Mouse (Mus musculus) urinary bladder, postnatal 10 days (tissue): ENCODE results near the gene Ankrd49.

ENCODE experiments used
- DNase-seq: peaks from one replicate; pipeline ENCODE4 v3.0.0; 2022; ENCODE audit warnings: low spot score

Ankrd49 gene

DNA sequence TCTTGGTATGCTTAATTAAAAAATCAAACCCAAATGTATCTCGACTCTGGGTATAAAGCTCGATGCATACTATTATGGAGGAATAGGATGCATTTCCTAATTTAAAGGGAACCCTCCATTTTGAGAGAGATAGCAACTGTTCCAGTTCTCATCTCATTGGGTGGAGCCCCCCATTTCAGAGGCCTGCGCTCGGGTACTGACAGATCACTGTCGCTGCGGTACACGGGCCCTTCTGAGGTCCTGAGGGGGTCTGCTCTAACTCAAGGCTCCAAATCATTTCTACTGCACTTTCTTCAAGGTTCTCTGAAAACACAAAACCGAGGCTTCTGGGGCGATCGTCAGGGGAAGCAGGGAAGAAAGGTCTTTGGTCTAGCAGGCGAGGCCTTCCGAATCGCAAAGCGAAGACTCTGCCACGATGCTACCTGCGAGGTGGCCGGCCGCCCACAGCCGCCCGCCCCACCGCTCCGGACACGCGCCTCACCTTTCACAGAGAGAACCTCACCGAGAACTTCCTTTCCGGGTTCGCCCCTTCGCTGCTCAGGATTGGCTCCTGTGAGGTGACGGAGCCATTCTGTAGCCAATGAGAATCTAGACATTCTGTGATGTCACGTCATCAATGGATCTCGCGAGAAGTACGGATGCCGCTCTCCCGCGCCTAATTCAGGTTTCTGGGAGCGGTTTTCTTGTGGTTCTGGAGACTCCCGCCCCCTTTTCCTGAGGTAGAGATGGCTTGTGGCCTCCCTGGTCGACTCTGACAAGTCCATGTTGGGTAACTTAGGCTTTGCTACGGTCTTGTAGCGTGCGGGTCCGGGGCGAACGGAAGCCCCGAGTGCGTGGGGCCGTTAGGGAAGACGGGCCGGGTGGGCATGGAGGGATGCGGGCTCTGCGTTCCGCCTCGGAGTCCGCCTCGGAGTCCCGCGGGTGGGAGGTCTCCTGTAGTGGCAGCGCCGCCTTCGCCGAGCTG is at the start of gene Ankrd49, which contains the start of gene Mre11a:
Gene Ankrd49 (minus strand): TSS at position 818 of the 964 bp plus-strand sequence.
Gene Mre11a (plus strand): TSS at position 616 of the 964 bp plus-strand sequence.
- peak; percentile 63 for DNase-seq

- no peak for DNase-seq
These were observed 47.4 kb upstream of the Ankrd49 start for GRCm38 (mm10) chr9:14832046-14832445.

GRCm38 (mm10) chr9:14827875-14828274 is 43.2 kb upstream of the Ankrd49 start:
- no peak for DNase-seq

GRCm38 (mm10) chr9:14824840-14825239 is 40.2 kb upstream of the Ankrd49 start:
- DNase-seq: no peak

- DNase-seq: no peak
These were observed 36.7 kb upstream of the Ankrd49 start for GRCm38 (mm10) chr9:14821396-14821795.

- no peak for DNase-seq
These were observed 25.5 kb upstream of the Ankrd49 start for GRCm38 (mm10) chr9:14810111-14810510.

GRCm38 (mm10) chr9:14806786-14807185 is 22.1 kb upstream of the Ankrd49 start:
- no peak for DNase-seq

GRCm38 (mm10) chr9:14805714-14806113 is 21.1 kb upstream of the Ankrd49 start:
- DNase-seq: no peak

DNA sequence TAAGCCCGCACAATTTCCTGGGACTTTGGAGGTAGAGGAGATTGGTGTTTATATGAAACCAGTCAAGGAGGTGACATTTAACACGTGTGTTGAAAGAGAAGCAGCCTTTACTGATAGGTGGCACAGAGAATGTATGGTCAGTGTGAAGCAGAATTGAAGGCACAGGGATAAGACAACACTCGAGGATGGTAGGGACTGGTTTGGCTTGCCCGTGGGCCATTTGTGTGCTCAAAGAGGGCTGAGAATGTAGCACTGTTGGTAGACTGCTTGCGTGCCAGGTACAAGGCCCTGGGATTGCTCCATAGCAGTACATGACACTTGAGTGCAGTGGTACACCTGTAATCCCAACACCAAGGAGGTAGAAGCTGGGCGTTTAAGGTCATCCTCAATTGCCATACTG is 2.7 kb upstream of the Ankrd49 start:
- DNase-seq: no peak

DNA sequence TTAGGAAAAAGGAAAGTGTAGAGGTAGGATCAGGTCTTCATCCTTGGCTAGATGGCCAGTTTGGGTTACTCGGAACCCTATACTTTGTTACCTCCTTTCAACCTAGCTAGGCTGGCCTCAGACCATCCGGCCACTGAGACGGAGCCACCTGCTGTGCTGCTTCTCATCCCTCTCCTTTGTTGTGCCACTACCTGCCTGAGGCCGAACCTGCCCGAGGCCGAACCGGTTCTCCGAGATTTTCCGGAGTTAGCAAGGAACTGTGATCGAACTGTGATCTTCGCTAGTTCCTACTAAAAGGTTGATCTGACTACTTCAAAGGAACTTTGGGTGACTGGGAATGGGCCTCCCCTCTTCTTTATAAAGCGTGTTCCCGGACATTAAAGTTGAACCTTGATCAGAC is 6.3 kb downstream of the Ankrd49 start:
- no peak for DNase-seq

DNA sequence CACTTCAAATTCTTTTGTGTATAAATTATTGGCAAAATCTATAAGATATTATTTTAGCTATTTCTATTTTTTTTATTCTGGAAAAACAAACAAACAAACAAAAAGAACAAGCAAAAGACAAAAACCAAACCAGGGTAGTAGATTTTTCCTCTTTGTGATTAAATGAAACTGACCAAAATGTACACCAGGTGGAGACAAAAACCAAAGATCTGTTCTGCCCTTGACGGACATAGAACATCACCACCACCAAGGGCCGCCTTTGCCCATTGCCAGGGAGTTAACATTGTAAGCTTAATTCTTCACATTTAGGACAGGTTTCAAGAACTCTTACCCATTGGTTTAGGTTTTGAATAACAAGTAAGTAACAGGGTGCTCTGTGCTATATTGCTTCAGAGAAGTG is 10.8 kb downstream of the Ankrd49 start:
- no peak for DNase-seq

DNA sequence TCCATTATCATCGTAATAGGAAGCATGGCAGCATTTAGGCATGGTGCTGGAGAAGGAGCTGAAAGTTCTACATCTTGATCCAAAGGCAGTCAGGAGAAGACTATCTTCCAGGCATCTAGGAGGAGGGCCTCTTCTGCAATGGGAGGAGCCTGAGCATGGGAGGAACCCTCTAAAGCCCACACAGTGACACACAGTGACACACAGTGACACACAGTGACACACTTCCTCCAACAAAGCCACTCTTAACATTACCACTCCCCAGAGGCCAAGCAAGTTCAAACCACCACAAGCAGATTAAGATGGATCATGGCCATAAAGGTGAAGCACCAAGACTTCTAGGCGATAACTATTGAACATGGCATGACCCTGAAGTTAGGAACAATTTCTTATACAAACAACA is 12.6 kb downstream of the Ankrd49 start:
- DNase-seq: no peak

- DNase-seq: no peak
These were observed 13.7 kb downstream of the Ankrd49 start, which contains the start of gene 1700012B09Rik for GRCm38 (mm10) chr9:14770803-14771471. Gene 1700012B09Rik (minus strand): TSS chr9:14771030.

GRCm38 (mm10) chr9:14769811-14770210 is 14.8 kb downstream of the Ankrd49 start:
- DNase-seq: no peak

GRCm38 (mm10) chr9:14764765-14765164 is 19.9 kb downstream of the Ankrd49 start:
- no peak for DNase-seq

DNA sequence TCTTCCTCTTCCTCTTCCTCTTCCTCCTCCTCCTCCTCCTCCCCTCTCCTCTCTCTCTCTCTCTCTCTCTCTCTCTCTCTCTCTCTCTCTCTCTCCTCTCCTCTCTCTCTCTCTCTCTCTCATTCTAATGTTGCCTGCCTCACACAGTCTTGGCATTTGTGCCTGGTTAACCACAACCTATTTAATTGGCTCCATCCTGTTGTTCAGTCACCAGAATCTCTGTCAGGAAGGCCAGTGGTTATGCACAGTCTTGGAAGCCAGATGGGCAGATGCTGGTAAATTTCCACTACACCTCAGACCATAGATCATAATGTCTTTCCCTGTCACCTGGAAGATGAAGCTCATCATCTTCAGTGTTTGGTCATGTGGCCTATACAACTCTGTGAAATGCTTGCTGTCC is 25.4 kb downstream of the Ankrd49 start:
- DNase-seq: no peak

DNA sequence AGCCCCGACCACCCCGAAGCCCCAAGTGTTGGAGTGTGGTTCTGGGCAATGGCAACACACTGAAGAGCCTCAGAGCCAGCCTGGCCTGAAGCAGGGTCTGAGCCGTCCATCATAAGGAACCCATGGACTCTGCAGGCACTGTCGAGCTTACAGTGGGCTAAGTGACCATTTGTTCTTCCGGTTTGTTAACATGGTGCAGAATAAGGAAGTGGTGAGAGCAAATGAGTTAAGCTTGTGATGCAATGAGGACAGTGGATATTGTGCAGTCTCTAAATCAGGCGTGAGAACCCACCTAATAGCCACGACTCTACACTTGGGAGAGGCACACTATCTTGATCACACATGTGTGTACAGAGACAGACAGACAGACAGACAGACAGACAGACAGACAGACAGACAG is 26.1 kb downstream of the Ankrd49 start:
- no peak for DNase-seq

DNA sequence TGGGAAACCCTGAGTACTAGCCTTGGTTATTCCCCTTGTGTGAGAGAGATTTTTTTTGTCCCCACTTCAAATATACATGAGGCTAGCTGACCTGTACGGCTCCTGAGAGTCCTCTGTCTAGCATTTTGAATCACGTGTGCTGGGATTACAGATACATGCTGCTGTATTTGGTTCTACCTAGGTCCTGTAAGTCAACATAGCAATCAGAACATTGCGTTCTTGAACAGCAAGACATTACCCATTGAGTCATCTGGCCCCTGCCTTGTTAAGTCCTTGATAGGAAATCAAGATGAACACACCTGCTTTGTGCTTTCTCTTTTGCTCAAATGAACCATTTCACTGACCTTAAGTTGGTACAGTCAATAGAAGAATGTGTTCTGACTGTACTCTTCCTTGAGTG is 30.2 kb downstream of the Ankrd49 start:
- no peak for DNase-seq

- DNase-seq: no peak
These were observed 30.7 kb downstream of the Ankrd49 start for GRCm38 (mm10) chr9:14753947-14754346.

GRCm38 (mm10) chr9:14752001-14752522 is 32.6 kb downstream of the Ankrd49 start, which contains the start of gene Fut4:
Gene Fut4 (minus strand): TSS chr9:14752393.
- DNase-seq: no peak

GRCm38 (mm10) chr9:14751503-14752000 is 33.1 kb downstream of the Ankrd49 start:
- no peak for DNase-seq

DNA sequence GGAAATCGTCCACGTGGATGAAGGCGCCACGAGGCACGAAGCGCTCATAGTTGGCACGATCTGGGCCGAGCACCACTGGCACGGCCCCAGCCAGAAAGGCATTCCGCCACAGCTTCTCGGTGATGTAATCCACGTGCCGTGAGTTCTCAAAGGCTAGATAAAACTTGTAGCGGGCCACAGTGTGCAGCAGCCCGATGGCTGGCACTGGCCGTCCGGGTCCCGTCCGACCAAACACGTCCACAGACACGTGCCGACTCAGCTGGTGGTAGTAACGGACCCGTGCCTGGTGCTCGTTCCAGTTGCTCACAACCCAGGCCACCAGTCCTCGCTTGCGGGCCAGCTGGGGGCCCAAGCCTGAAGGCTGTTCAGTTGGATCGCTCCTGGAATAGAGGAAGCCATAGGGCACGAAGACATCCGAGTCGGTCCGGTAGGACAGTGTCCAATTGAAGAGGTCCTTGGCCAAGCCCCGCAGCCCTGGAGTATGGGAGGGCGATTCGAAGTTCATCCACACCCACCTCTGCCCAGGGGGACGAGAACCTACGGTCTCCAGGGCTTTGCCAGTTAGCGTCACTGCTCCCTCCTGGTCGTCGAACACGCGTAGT is 33.7 kb downstream of the Ankrd49 start:
- no peak for DNase-seq
